Mouse (Mus musculus) testis, adult 2 months (tissue): ENCODE results near the gene Rnasek.

Experiments
- CTCF ChIP-seq: fragments of 200-500 bp; IDR thresholded peaks from 2 replicates; pipeline ENCODE4 v1.5.1; 2012; ENCODE audit warnings: low read depth, mild to moderate bottlenecking, inconsistent platforms, low read length, moderate library complexity; ENCODE audit not compliant: control insufficient read depth, insufficient read depth, insufficient replicate concordance
- POLR2A ChIP-seq: fragments of 200-500 bp; IDR thresholded peaks from 2 replicates; pipeline ENCODE4 v1.6.1; 2012; ENCODE audit warnings: low read depth, mild to moderate bottlenecking, inconsistent platforms, low read length, moderate library complexity; ENCODE audit not compliant: control insufficient read depth

DNA sequence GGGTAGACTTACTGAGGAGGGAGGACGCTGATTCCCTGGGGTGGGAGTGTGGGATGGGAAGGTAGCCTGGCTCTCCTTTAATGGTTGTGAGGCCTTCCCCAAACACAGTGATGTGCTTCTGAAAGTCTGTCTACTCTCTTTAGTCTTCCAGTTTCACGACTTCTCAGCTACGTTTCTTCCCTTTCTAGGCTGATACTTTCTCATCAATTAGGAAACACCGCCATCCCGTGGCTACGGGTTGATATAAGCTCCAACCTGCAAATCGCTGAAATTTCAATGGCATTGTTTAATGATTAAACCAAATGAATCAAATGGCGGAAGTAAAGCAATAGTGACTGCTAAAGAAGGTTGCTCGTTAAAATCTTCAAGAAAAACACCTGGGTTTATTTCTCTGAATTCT is 26.7 kb downstream of the Rnasek start:
- TF ChIP-seq CTCF (no peak), POLR2A (no peak)
